8 mouse cellular contexts compared by ENCODE assay signal in genomic region chr1:73964151-73964743, GRCm38 (mm10).
DNase-seq lines count a peak whose midpoint lies in the region; ATAC-seq and TF ChIP-seq lines count a peak whose summit lies in the region.

No protein-coding gene starts in this region.

- H3K27me3 ChIP-seq in hindbrain, embryonic 13.5 days: no peaks in the 10 kb centered on the region
- no peaks in the 10 kb centered on the region for H3K27me3 ChIP-seq in hindbrain, embryonic 12.5 days
- no peaks in the 10 kb centered on the region for H3K27me3 ChIP-seq in lung, postnatal 0 days (replicated peaks; ENCODE audit: insufficient read depth, low read length)
- H3K27me3 ChIP-seq in heart, embryonic 16.5 days (ENCODE audit: control insufficient read depth, insufficient read depth, low read length): no peaks in the 10 kb centered on the region
- 0 out of 2 replicates have a peak, but pooled peaks cover 4% of the 10 kb centered on the region for H3K27me3 ChIP-seq in neural tube, embryonic 15.5 days (replicated peaks)
- no peaks in the 10 kb centered on the region for H3K27me3 ChIP-seq in thymus, adult 2 months (ENCODE audit: control insufficient read depth, insufficient read depth, low read length)

- no peaks in the 10 kb centered on the region for H3K9me3 ChIP-seq in hindbrain, embryonic 13.5 days
- H3K9me3 ChIP-seq in hindbrain, embryonic 12.5 days (replicated peaks): no peaks in the 10 kb centered on the region
- H3K9me3 ChIP-seq in lung, postnatal 0 days (ENCODE audit: low read length): no peaks in the 10 kb centered on the region
- no peaks in the 10 kb centered on the region for H3K9me3 ChIP-seq in heart, embryonic 16.5 days (replicated peaks; ENCODE audit: control insufficient read depth, low read length)
- H3K9me3 ChIP-seq in neural tube, embryonic 15.5 days (replicated peaks): no peaks in the 10 kb centered on the region

- no peak for TF ChIP-seq POLR2A in lung, adult 2 months (IDR thresholded peaks at IDR 0.05; ENCODE audit: borderline replicate concordance, extremely low read depth, low read depth, low read length)
- no peak for TF ChIP-seq POLR2A in thymus, adult 2 months (IDR thresholded peaks at IDR 0.05; ENCODE audit: control insufficient read depth, extremely low read depth, insufficient read depth, low read length, poor library complexity)

- H3K27ac ChIP-seq in hindbrain, embryonic 13.5 days: peak overlapping the region; percentile 78
- H3K27ac ChIP-seq in hindbrain, embryonic 12.5 days: no peak overlapping the region
- peak overlapping the region; percentile 94 for H3K27ac ChIP-seq in lung, postnatal 0 days (ENCODE audit: low read length)
- peak overlapping the region; percentile 100 for H3K27ac ChIP-seq in heart, embryonic 16.5 days (ENCODE audit: low read length)
- H3K27ac ChIP-seq in neural tube, embryonic 15.5 days (replicated peaks): peak overlapping the region; percentile 84
- no peak overlapping the region for H3K27ac ChIP-seq in thymus, adult 2 months (ENCODE audit: control insufficient read depth, insufficient read depth, low read length)

- peaks cover 42% of the 10 kb centered on the region for H3K4me1 ChIP-seq in hindbrain, embryonic 13.5 days (replicated peaks)
- H3K4me1 ChIP-seq in hindbrain, embryonic 12.5 days: peaks cover 37% of the 10 kb centered on the region
- peaks cover 54% of the 10 kb centered on the region for H3K4me1 ChIP-seq in lung, postnatal 0 days (ENCODE audit: insufficient read depth, low read depth, low read length)
- peaks cover 42% of the 10 kb centered on the region for H3K4me1 ChIP-seq in lung, adult 2 months (ENCODE audit: control insufficient read depth, insufficient read depth, low read length)
- H3K4me1 ChIP-seq in heart, embryonic 16.5 days (ENCODE audit: control insufficient read depth, insufficient read depth, low read length): peaks cover 92% of the 10 kb centered on the region
- H3K4me1 ChIP-seq in neural tube, embryonic 15.5 days: peaks cover 48% of the 10 kb centered on the region
- peaks cover 14% of the 10 kb centered on the region for H3K4me1 ChIP-seq in thymus, adult 2 months (replicated peaks; ENCODE audit: control insufficient read depth, insufficient read depth, low read length)

- 82% methylated on average over 5 of the region's 5 CpGs for WGBS in hindbrain, embryonic 13.5 days
- 73% methylated on average over 5 of the region's 5 CpGs for WGBS in hindbrain, embryonic 12.5 days
- 80% methylated on average over 5 of the region's 5 CpGs for WGBS in lung, postnatal 0 days
- WGBS in lung, adult 2 months: 60% methylated on average over 5 of the region's 5 CpGs
- WGBS in heart, embryonic 16.5 days: 70% methylated on average over 5 of the region's 5 CpGs
- 86% methylated on average over 5 of the region's 5 CpGs for WGBS in neural tube, embryonic 15.5 days
- 87% methylated on average over 5 of the region's 5 CpGs for WGBS in thymus, adult 2 months

- H3K4me2 ChIP-seq in hindbrain, embryonic 13.5 days: no peak overlapping the region
- H3K4me2 ChIP-seq in hindbrain, embryonic 12.5 days (replicated peaks): no peak overlapping the region
- H3K4me2 ChIP-seq in lung, postnatal 0 days (replicated peaks; ENCODE audit: low read depth, low read length): no peak overlapping the region
- peak overlapping the region; percentile 74 for H3K4me2 ChIP-seq in heart, embryonic 16.5 days (ENCODE audit: low read depth, low read length)
- H3K4me2 ChIP-seq in neural tube, embryonic 15.5 days: no peak overlapping the region

- H3K36me3 ChIP-seq in hindbrain, embryonic 13.5 days: no peaks in the 10 kb centered on the region
- no peaks in the 10 kb centered on the region for H3K36me3 ChIP-seq in hindbrain, embryonic 12.5 days
- peaks cover 26% of the 10 kb centered on the region for H3K36me3 ChIP-seq in lung, postnatal 0 days (ENCODE audit: insufficient read depth, low read length)
- peaks cover 7% of the 10 kb centered on the region; the same call in 1 of the 2 replicates for H3K36me3 ChIP-seq in heart, embryonic 16.5 days (ENCODE audit: control insufficient read depth, insufficient read depth)
- no peaks in the 10 kb centered on the region for H3K36me3 ChIP-seq in neural tube, embryonic 15.5 days
- H3K36me3 ChIP-seq in thymus, adult 2 months (ENCODE audit: control insufficient read depth, insufficient read depth, low read length): no peaks in the 10 kb centered on the region

- no peak overlapping the region; the same call in 1 of the 2 replicates for H3K9ac ChIP-seq in hindbrain, embryonic 13.5 days
- H3K9ac ChIP-seq in hindbrain, embryonic 12.5 days: no peak overlapping the region
- H3K9ac ChIP-seq in lung, postnatal 0 days (replicated peaks; ENCODE audit: low read depth): no peak overlapping the region
- H3K9ac ChIP-seq in heart, embryonic 16.5 days (ENCODE audit: low read length): peak overlapping the region; percentile 77
- H3K9ac ChIP-seq in neural tube, embryonic 15.5 days (replicated peaks): no peak overlapping the region

- no peak for DNase-seq in lung, postnatal 0 days (ENCODE audit: low spot score)
- DNase-seq in lung, adult 2 months: no peak
- no peak for DNase-seq in thymus, adult 2 months
- DNase-seq in MN1 (ENCODE audit: low spot score): no peak

- TF ChIP-seq EP300 in lung, postnatal 0 days (IDR thresholded peaks at IDR 0.05): no peak

- ATAC-seq in hindbrain, embryonic 13.5 days (ENCODE audit: low FRiP score): no peak
- ATAC-seq in hindbrain, embryonic 12.5 days (ENCODE audit: low FRiP score): no peak
- ATAC-seq in lung, postnatal 0 days: no peak
- no peak for ATAC-seq in heart, embryonic 16.5 days (replicated peaks; ENCODE audit: extremely low read depth, insufficient read depth, low FRiP score)
- no peak for ATAC-seq in neural tube, embryonic 15.5 days (ENCODE audit: low FRiP score)

- TF ChIP-seq CTCF in lung, postnatal 0 days (IDR thresholded peaks at IDR 0.05): no peak
- TF ChIP-seq CTCF in lung, adult 2 months (IDR thresholded peaks at IDR 0.05; ENCODE audit: insufficient read depth, low read length): no peak
- TF ChIP-seq CTCF in thymus, adult 2 months (IDR thresholded peaks at IDR 0.05; ENCODE audit: borderline replicate concordance, control insufficient read depth, extremely low read depth, insufficient read depth, low read length, poor library complexity): no peak

- H3K4me3 ChIP-seq in hindbrain, embryonic 13.5 days: no peak overlapping the region
- H3K4me3 ChIP-seq in hindbrain, embryonic 12.5 days: no peak overlapping the region
- no peak overlapping the region for H3K4me3 ChIP-seq in lung, postnatal 0 days (ENCODE audit: low read depth, low read length)
- H3K4me3 ChIP-seq in lung, adult 2 months (replicated peaks; ENCODE audit: extremely low read depth, low read depth, low read length): no peak overlapping the region
- no peak overlapping the region for H3K4me3 ChIP-seq in heart, embryonic 16.5 days (ENCODE audit: low read length)
- no peak overlapping the region for H3K4me3 ChIP-seq in neural tube, embryonic 15.5 days (replicated peaks)
- no peak overlapping the region for H3K4me3 ChIP-seq in thymus, adult 2 months (ENCODE audit: control insufficient read depth, insufficient read depth, low read length)

Comparison
In these comparisons a context has a peak if more than half of its experiments do, and no peak if none do; other contexts are left out.
1. H3K27ac ChIP-seq: peak in hindbrain, embryonic 13.5 days (single experiment), lung, postnatal 0 days (single experiment), heart, embryonic 16.5 days (single experiment) and neural tube, embryonic 15.5 days (single experiment); none in hindbrain, embryonic 12.5 days (single experiment) and thymus, adult 2 months (single experiment).